In genomic region chr2:154426905-154427852, GRCm38 (mm10) we compare ENCODE assay signal across 8 mouse cellular contexts. TPM values are rescaled to one million over a fixed set of nuclear protein-coding genes. Genes with fewer than 3 reads are reported as not detected.
DNase-seq lines count a peak whose midpoint lies in the region; ATAC-seq and TF ChIP-seq lines count a peak whose summit lies in the region.

No protein-coding gene starts in this region.

- H3K4me2 ChIP-seq in heart, embryonic 11.5 days: peak overlapping the region; percentile 72
- peak overlapping the region; percentile 51 for H3K4me2 ChIP-seq in forebrain, embryonic 15.5 days (replicated peaks)
- peak overlapping the region; percentile 48 for H3K4me2 ChIP-seq in liver, embryonic 15.5 days

- H3K4me1 ChIP-seq in heart, embryonic 11.5 days (ENCODE audit: control insufficient read depth, insufficient read depth, low read length): peaks cover 6% of the 10 kb centered on the region
- peaks cover 74% of the 10 kb centered on the region for H3K4me1 ChIP-seq in E14TG2a.4 (replicated peaks; ENCODE audit: low read depth, low read length)
- peaks cover 24% of the 10 kb centered on the region for H3K4me1 ChIP-seq in forebrain, embryonic 15.5 days
- H3K4me1 ChIP-seq in liver, embryonic 15.5 days (replicated peaks): peaks cover 6% of the 10 kb centered on the region; the same call in 1 of the 2 replicates

- peak overlapping the region; percentile 48 for H3K4me3 ChIP-seq in heart, embryonic 11.5 days (ENCODE audit: low read depth, low read length)
- peak overlapping the region; percentile 76 for H3K4me3 ChIP-seq in E14TG2a.4 (replicated peaks; ENCODE audit: low read length)
- H3K4me3 ChIP-seq in forebrain, embryonic 15.5 days: peak overlapping the region; percentile 33
- peak overlapping the region; percentile 28; the same call in 1 of the 2 replicates for H3K4me3 ChIP-seq in liver, embryonic 15.5 days (replicated peaks)

- H3K9ac ChIP-seq in heart, embryonic 11.5 days (ENCODE audit: low read depth, low read length): peak overlapping the region; percentile 78
- H3K9ac ChIP-seq in forebrain, embryonic 15.5 days (replicated peaks): peak overlapping the region; percentile 45
- H3K9ac ChIP-seq in liver, embryonic 15.5 days: no peak overlapping the region

- TF ChIP-seq CTCF in E14TG2a.4 (conservative IDR thresholded peaks at IDR 0.05; ENCODE audit: low read length): no peak

- intact Hi-C loops in heart, postnatal 36 days (cut with DNase I): no loop called here

- DNase-seq in heart, postnatal 36 days: no peak
- no peak for DNase-seq in right cerebral cortex, adult 2 months (ENCODE audit: low spot score in 2 of 2)
- no peak for DNase-seq in spleen, postnatal 10 days (ENCODE audit: low spot score in 2 of 2)

- 0 out of 2 replicates have a peak overlapping the region, but pooled peaks have one; percentile 3 for H3K27ac ChIP-seq in heart, embryonic 11.5 days (ENCODE audit: low read depth, low read length)
- H3K27ac ChIP-seq in forebrain, embryonic 15.5 days (replicated peaks): peak overlapping the region; percentile 92
- H3K27ac ChIP-seq in liver, embryonic 15.5 days (replicated peaks): no peak overlapping the region

- ATAC-seq in heart, embryonic 11.5 days (replicated peaks; ENCODE audit: insufficient number of reproducible peaks, low FRiP score, low TSS enrichment): no peak
- ATAC-seq in forebrain, embryonic 15.5 days (replicated peaks): no peak
- ATAC-seq in liver, embryonic 15.5 days (ENCODE audit: insufficient read depth): no peak
- no peak for ATAC-seq in erythroid progenitor cell, adult 5-6 weeks (replicated peaks; ENCODE audit: low FRiP score, poor library complexity, severe bottlenecking)

- no peaks in the 10 kb centered on the region for H3K9me3 ChIP-seq in heart, embryonic 11.5 days (replicated peaks; ENCODE audit: control insufficient read depth, low read length)
- no peaks in the 10 kb centered on the region for H3K9me3 ChIP-seq in E14TG2a.4 (ENCODE audit: low read length)
- H3K9me3 ChIP-seq in forebrain, embryonic 15.5 days: no peaks in the 10 kb centered on the region
- H3K9me3 ChIP-seq in liver, embryonic 15.5 days (replicated peaks): no peaks in the 10 kb centered on the region

- H3K27me3 ChIP-seq in heart, embryonic 11.5 days (ENCODE audit: control insufficient read depth, insufficient read depth, low read length): peaks cover 7% of the 10 kb centered on the region; the same call in 1 of the 2 replicates
- H3K27me3 ChIP-seq in E14TG2a.4 (ENCODE audit: insufficient read depth, low read length): no peaks in the 10 kb centered on the region
- no peaks in the 10 kb centered on the region for H3K27me3 ChIP-seq in forebrain, embryonic 15.5 days
- H3K27me3 ChIP-seq in liver, embryonic 15.5 days: peaks cover 24% of the 10 kb centered on the region

- 32% methylated on average over 11 of the region's 11 CpGs for WGBS in heart, embryonic 11.5 days (ENCODE audit: insufficient replicate concordance)
- 35% methylated on average over 11 of the region's 11 CpGs for WGBS in forebrain, embryonic 15.5 days
- 55% methylated on average over 11 of the region's 11 CpGs for WGBS in liver, embryonic 15.5 days (ENCODE audit: insufficient replicate concordance)

- H3K36me3 ChIP-seq in heart, embryonic 11.5 days (ENCODE audit: control insufficient read depth, insufficient read depth, low read length): no peaks in the 10 kb centered on the region
- H3K36me3 ChIP-seq in E14TG2a.4 (ENCODE audit: insufficient read depth, low read length): no peaks in the 10 kb centered on the region
- no peaks in the 10 kb centered on the region for H3K36me3 ChIP-seq in forebrain, embryonic 15.5 days
- no peaks in the 10 kb centered on the region for H3K36me3 ChIP-seq in liver, embryonic 15.5 days (replicated peaks)

RNA-seq across cellular contexts. Expression of gene Cbfa2t2, which starts 9.1 kb away (rescaled TPM):
- polyA plus RNA-seq in heart, embryonic 11.5 days (2014; fragmentation: Nextera tagmentation; extraction: Ambion mirVana): 31.2 and 34.0 TPM in 2 replicates
- 10 to 100 TPM; 13.7 to 15.9 TPM for total RNA-seq in heart, postnatal 36 days (2021)
- 78.0 and 82.3 TPM in 2 replicates for polyA plus RNA-seq in forebrain, embryonic 15.5 days (2015; fragmentation: Nextera tagmentation; extraction: Ambion mirVana)
- 6.7 and 8.3 TPM in 2 replicates for polyA plus RNA-seq in liver, embryonic 15.5 days (2015; fragmentation: Nextera tagmentation; extraction: Ambion mirVana)
- total RNA-seq in erythroid progenitor cell, adult 5-6 weeks (2015; ENCODE audit: low replicate concordance): 9.6 and 28.1 TPM in 2 replicates
- total RNA-seq in erythroid progenitor cell, adult 5-6 weeks (2017; ENCODE audit: low replicate concordance): 6.5 and 14.1 TPM in 2 replicates

RNA-seq across cellular contexts. Expression of gene Snta1, which starts 19.3 kb away (rescaled TPM):
- 14.6 and 22.2 TPM in 2 replicates for polyA plus RNA-seq in heart, embryonic 11.5 days (2014; fragmentation: Nextera tagmentation; extraction: Ambion mirVana)
- 10 to 100 TPM; 70.2 to 99.0 TPM for total RNA-seq in heart, postnatal 36 days (2021)
- polyA plus RNA-seq in forebrain, embryonic 15.5 days (2015; fragmentation: Nextera tagmentation; extraction: Ambion mirVana): 9.2 and 11.1 TPM in 2 replicates
- polyA plus RNA-seq in liver, embryonic 15.5 days (2015; fragmentation: Nextera tagmentation; extraction: Ambion mirVana): 2.9 and 3.4 TPM in 2 replicates
- total RNA-seq in erythroid progenitor cell, adult 5-6 weeks (2015; ENCODE audit: low replicate concordance): not detected in 2 replicates
- 1.0 and 1.8 TPM in 2 replicates for total RNA-seq in erythroid progenitor cell, adult 5-6 weeks (2017; ENCODE audit: low replicate concordance)

RNA-seq across cellular contexts. Expression of gene Cdk5rap1, which starts 54.4 kb away (rescaled TPM):
- polyA plus RNA-seq in heart, embryonic 11.5 days (2014; fragmentation: Nextera tagmentation; extraction: Ambion mirVana): 14.1 and 18.3 TPM in 2 replicates
- 10 to 100 TPM; 20.4 to 23.7 TPM for total RNA-seq in heart, postnatal 36 days (2021)
- polyA plus RNA-seq in forebrain, embryonic 15.5 days (2015; fragmentation: Nextera tagmentation; extraction: Ambion mirVana): 15.3 and 18.2 TPM in 2 replicates
- 12.6 and 12.8 TPM in 2 replicates for polyA plus RNA-seq in liver, embryonic 15.5 days (2015; fragmentation: Nextera tagmentation; extraction: Ambion mirVana)
- total RNA-seq in erythroid progenitor cell, adult 5-6 weeks (2015; ENCODE audit: low replicate concordance): 10.1 and 12.3 TPM in 2 replicates
- total RNA-seq in erythroid progenitor cell, adult 5-6 weeks (2017; ENCODE audit: low replicate concordance): 8.2 and 28.1 TPM in 2 replicates
